Mouse (Mus musculus) macrophage (primary cell): ENCODE results near the gene Gdf5. TPM values are rescaled to one million over a fixed set of nuclear protein-coding genes. Genes with fewer than 3 reads are reported as not detected.

ENCODE experiments used
- H3K27ac ChIP-seq: fragments of 350-480 bp; formaldehyde crosslinking; 2 replicates; pipeline ENCODE4 v1.9.0; 2021
- H3K36me3 ChIP-seq: fragments of 350-480 bp; formaldehyde crosslinking; 2 replicates; pipeline ENCODE4 v1.9.0; 2021; ENCODE audit errors: inconsistent target
- H3K4me3 ChIP-seq: fragments of 350-480 bp; formaldehyde crosslinking; 2 replicates; pipeline ENCODE4 v1.9.0; 2021; ENCODE audit errors: inconsistent target
- H3K79me2 ChIP-seq: fragments of 350-480 bp; formaldehyde crosslinking; 2 replicates; pipeline ENCODE4 v1.9.0; 2021; ENCODE audit errors: inconsistent target
- whole genome bisulfite sequencing: methylation state at CpG from one replicate; pipeline ENCODE4 v1.1.7; 2026; ENCODE audit warnings: inconsistent platforms; ENCODE audit not compliant: missing documents; 5-methylcytosine and 5-hydroxymethylcytosine counted together
- polyA plus RNA-seq: library from polyadenylated mRNA; stranded (reverse); fragments of 250-400 nt; gene quantifications from 3 replicates; pipeline ENCODE4 v1.2.4, GENCODE M21; 2018; ENCODE audit warnings: inconsistent platforms

Gene Gdf5
- polyA plus RNA-seq, 1 experiment from 2014 or later: not detected

- H3K4me3 ChIP-seq: no peak overlapping the region
- no peak overlapping the region for H3K27ac ChIP-seq
- WGBS: 55% methylated on average over 6 of the region's 6 CpGs
- peaks cover 30% of the 10 kb centered on the region for H3K36me3 ChIP-seq
- peaks cover 20% of the 10 kb centered on the region for H3K79me2 ChIP-seq
Observed at GRCm38 (mm10) chr2:155914684-155915083, 30.5 kb downstream of the Gdf5 start.

DNA sequence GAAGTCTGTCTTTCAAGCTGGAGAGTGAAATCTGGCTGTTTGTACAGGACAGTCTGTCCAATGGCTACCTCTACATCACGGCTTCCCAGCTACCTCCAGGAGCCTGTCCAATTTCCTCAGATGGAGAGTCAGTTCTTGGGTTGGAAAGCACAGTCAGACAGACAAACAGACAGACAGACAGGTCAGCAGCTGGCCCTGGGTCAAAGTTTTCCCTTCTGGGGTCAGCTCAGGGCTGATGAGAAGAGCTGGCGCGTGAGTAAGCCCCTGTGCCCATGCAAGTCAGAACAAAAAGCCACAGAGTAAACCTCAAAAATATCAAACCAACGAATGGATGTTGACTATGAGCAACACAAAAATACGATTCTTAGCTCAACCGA lies 41.5 kb downstream of the Gdf5 start:
- Histone ChIP-seq H3K36me3 (peaks cover 16% of the 10 kb centered on the region), H3K79me2 (no peaks in the 10 kb centered on the region), H3K27ac (no peak overlapping the region), H3K4me3 (no peak overlapping the region)
- 90% methylated on average over 6 of the region's 6 CpGs for WGBS

- WGBS: 77% methylated on average over 16 of the region's 16 CpGs
- H3K36me3 ChIP-seq: peaks cover 17% of the 10 kb centered on the region
- no peak overlapping the region for H3K4me3 ChIP-seq
Observed at GRCm38 (mm10) chr2:155902989-155903631, 42.1 kb downstream of the Gdf5 start.

DNA sequence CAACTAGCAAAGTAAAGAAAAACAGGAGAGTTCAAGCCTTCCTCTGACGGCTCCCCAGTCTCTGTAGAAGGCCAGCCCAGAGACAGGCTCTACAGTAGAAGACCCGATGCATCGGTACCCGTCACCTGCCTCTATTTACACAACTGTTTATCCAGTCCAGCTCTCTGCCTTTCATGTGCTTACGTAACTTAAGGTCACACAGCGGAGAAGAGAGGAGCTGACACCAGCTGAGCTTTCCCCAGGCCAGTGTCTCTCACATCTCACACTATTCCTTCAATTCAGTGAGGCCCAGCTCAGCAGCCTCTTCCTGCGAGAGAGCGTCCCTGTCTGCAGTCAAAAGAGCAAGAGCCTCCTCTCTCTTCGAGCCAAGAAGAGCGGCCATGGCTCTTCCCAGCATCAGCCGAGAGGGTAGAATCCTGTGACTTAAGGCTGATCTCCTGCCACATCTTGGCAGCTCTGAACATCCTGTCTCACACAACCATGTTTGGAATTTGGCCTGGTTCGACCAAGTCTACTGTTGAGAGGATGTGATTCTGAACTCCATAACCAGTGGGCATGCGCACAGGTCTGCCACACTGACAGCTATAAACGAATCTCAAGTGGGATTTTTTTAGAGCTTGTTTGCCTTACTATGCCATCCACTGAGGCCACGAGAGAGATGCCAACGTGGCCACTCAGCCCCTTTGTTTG lies 50.0 kb downstream of the Gdf5 start:
- no peak overlapping the region for H3K27ac ChIP-seq
- WGBS: 97% methylated on average over 16 of the region's 16 CpGs
- H3K36me3 ChIP-seq: 0 out of 2 replicates have a peak, but pooled peaks cover 18% of the 10 kb centered on the region

More at GRCm38 (mm10) chr2:155902989-155903631, 42.1 kb downstream of the Gdf5 start:
- no peaks in the 10 kb centered on the region for H3K79me2 ChIP-seq
- no peak overlapping the region for H3K27ac ChIP-seq

GRCm38 (mm10) chr2:155894307-155895045 lies 50.7 kb downstream of the Gdf5 start:
- Histone ChIP-seq H3K4me3 (no peak overlapping the region), H3K79me2 (no peaks in the 10 kb centered on the region), H3K27ac (no peak overlapping the region), H3K36me3 (0 out of 2 replicates have a peak, but pooled peaks cover 14% of the 10 kb centered on the region)
- 95% methylated on average over 13 of the region's 13 CpGs for WGBS

More for the DNA sequence above, 50.0 kb downstream of the Gdf5 start:
- Histone ChIP-seq H3K4me3 (no peak overlapping the region), H3K79me2 (no peaks in the 10 kb centered on the region)

Other genes with a start within 250 kb of the Gdf5 start
- 36.4 to 53.2 TPM (median 42.4 TPM) in 3 replicates for gene Edem2, start 215.9 kb downstream of the Gdf5 start, polyA plus RNA-seq
- gene Gm17581, start 209.5 kb downstream of the Gdf5 start, polyA plus RNA-seq: not detected in 3 replicates
- gene Procr, start 194.2 kb downstream of the Gdf5 start, polyA plus RNA-seq: 2.1 to 2.6 TPM (median 2.5 TPM) in 3 replicates
- 0.04 TPM in 1 of 3 replicates, not detected in the others for gene Mmp24, start 170.0 kb downstream of the Gdf5 start, polyA plus RNA-seq
- 37.9 to 45.5 TPM (median 39.4 TPM) in 3 replicates for gene BC029722, start 125.9 kb downstream of the Gdf5 start, polyA plus RNA-seq
- 20.9 to 79.0 TPM (median 44.6 TPM) in 3 replicates for gene Eif6, start 118.4 kb downstream of the Gdf5 start, polyA plus RNA-seq
- gene Fam83c, start 110.5 kb downstream of the Gdf5 start, polyA plus RNA-seq: not detected in 3 replicates
- gene Uqcc1, start 15.1 kb downstream of the Gdf5 start, polyA plus RNA-seq: 27.3 to 47.7 TPM (median 28.7 TPM) in 3 replicates
- not detected in 3 replicates for gene Gm15557, start 4.6 kb downstream of the Gdf5 start, polyA plus RNA-seq
- gene Cep250, start 11.1 kb upstream of the Gdf5 start, polyA plus RNA-seq: 55.2 to 100 TPM (median 84.4 TPM) in 3 replicates
- 0.32 to 1.0 TPM (median 0.37 TPM) in 3 replicates for gene 6430550D23Rik, start 62.6 kb upstream of the Gdf5 start, polyA plus RNA-seq
- 160 to 212 TPM (median 187 TPM) in 3 replicates for gene Ergic3, start 62.7 kb upstream of the Gdf5 start, polyA plus RNA-seq
- not detected in 3 replicates for gene Fer1l4, start 107.6 kb upstream of the Gdf5 start, polyA plus RNA-seq
- 0.35 TPM in 1 of 3 replicates, not detected in the others for gene Spag4, start 119.8 kb upstream of the Gdf5 start, polyA plus RNA-seq
- 7.4 to 25.3 TPM (median 17.9 TPM) in 3 replicates for gene Cpne1, start 166.6 kb upstream of the Gdf5 start, polyA plus RNA-seq
- gene Rbm12, start 166.6 kb upstream of the Gdf5 start, polyA plus RNA-seq: 7.2 to 20.5 TPM (median 8.4 TPM) in 3 replicates
- 6.1 to 13.9 TPM (median 8.1 TPM) in 3 replicates for gene Gm28036, start 181.7 kb upstream of the Gdf5 start, polyA plus RNA-seq
- 73.4 to 124 TPM (median 123 TPM) in 3 replicates for gene Romo1, start 198.7 kb upstream of the Gdf5 start, polyA plus RNA-seq
- 18.6 to 31.0 TPM (median 24.7 TPM) in 3 replicates for gene Nfs1, start 198.8 kb upstream of the Gdf5 start, polyA plus RNA-seq
- 158 to 239 TPM (median 203 TPM) in 3 replicates for gene Rbm39, start 234.9 kb upstream of the Gdf5 start, polyA plus RNA-seq